Mouse (Mus musculus) left cerebral cortex, adult 18-20 months (tissue): ENCODE results near the gene Teddm1b. TPM values are rescaled to one million over a fixed set of nuclear protein-coding genes. Genes with fewer than 3 reads are reported as not detected.

Source experiments
- DNase-seq, 2 experiments: peaks; one replicate each; pipeline ENCODE4 v3.0.0; 2021 to 2022; ENCODE audit warnings: low spot score in 2 of 2, mixed read lengths in 1 of 2
- microRNA-seq, 2 experiments: library from miRNA; unstranded; fragments of <30 nt; microRNA quantifications; one replicate each; pipeline ENCODE4 v1.2.0; 2021
- total RNA-seq, 2 experiments: library from RNA; stranded (reverse); gene quantifications; 2 replicates each; pipeline ENCODE4 v1.2.3; 2021

The Teddm1b gene
- total RNA-seq, 2 experiments from 2014 or later: not detected

DNA sequence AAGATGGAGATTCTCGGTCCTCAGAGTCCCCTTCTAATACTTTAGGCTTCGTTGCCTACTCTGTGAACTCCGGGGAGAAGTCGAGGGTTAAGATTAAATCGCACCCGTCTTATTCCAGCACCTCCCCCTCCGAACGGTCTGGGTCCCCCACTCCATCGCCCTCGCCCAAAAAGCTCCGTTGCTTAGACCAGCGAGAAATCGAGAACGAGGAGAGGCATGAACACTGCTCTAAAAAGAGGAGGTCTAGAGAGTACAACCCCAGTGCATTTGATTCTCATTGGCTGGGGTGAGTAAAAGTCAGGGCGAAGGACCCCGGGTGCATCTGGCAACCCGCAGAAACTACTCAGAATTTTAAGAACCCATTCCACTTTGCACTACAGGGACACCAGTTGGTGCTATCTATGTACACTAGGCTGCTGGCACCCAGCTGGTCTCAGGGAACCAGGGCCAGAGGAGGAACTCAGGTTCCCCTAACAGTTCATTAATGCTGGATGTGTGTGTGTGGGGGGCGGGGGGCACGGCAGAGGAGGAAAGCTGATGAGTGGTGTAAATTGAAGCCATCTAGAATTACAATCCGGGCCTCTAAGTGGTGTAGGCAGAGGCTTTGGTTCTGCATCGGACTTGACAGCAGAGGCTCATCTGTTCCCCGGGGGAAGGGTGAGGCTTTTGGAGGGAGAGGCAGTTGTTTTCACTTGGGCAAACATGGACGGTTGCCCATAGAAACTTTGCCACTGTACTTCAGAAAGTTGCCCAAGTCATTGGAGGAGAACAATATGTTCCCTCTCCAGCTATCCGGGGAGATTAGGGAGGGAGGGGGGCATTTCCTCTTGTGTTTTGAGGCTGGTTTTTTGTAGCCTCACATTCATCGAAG lies 26.9 kb downstream of the Teddm1b start:
- no peak for DNase-seq

DNA sequence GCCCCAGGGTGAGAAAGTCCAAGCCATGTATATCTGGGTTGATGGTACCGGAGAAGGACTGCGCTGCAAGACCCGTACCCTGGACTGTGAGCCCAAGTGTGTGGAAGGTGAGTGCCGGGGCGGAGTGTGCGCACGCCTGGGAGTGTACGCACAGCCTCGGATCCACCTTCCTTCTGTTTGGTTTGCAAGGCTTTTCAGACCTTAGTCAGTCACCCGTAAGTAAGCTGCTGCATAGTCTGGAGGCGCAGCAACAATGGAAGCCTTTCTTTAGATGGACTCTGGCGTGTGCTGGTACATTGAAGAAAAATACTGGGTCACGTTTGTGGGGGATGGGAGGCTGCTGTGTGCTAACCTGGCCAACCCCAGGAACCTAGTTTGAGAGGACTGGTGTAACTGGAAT lies 28.9 kb downstream of the Teddm1b start:
- no peak for DNase-seq

DNA sequence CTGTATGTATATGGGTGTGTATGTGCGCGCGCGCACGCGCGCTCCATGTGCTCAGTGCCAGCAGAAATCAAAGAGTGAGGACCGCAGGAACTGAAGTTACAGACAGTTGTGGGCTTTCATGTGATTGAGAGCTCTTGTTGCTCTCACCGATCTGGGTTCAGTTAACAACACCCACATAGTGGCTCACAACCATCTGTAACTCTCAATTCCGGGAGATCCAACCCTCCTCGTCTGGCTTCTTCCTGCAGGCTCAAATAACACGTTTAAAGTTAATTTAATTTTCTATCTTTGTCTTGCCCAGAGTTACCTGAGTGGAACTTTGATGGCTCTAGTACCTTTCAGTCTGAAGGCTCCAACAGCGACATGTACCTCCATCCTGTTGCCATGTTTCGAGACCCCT lies 30.1 kb downstream of the Teddm1b start:
- DNase-seq: no peak

DNA sequence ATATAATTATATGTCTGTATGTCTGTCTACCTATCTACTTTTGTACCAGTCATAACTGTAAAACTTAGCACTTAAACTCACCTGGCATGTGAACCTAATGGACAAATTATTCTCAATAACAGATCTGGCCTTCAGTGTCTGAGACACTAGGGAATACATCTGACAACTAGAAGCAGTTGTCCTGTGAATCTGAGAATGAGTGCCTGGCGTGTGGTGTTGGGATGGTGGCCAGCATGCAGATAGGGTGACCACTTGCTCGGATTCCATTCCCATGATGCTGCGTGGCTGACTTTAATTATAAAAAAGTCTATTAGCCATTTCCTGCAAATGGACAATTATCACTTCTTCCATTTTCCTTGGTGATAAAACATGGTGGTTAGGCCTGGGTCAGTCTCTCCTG lies 31.7 kb downstream of the Teddm1b start:
- no peak for DNase-seq

DNA sequence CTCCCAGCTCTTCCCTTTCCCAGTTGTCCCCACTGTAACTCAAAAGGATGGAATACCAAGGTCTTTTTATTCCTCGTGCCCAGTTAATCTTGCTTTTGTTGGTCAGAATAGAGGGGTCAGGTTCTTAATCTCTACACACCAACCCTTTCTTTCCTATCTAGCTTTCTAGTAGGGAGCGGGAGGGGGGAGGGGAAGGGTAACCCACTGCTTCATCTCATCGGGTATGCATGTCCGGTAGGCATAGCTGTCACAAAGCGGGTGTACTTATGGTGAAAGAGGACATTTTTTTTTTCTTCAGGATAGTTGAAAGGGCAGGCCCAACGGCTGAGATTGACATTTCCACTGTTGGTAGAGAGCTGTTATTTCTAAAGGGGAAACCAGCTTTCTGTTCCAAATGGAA lies 34.1 kb downstream of the Teddm1b start:
- DNase-seq: no peak

DNA sequence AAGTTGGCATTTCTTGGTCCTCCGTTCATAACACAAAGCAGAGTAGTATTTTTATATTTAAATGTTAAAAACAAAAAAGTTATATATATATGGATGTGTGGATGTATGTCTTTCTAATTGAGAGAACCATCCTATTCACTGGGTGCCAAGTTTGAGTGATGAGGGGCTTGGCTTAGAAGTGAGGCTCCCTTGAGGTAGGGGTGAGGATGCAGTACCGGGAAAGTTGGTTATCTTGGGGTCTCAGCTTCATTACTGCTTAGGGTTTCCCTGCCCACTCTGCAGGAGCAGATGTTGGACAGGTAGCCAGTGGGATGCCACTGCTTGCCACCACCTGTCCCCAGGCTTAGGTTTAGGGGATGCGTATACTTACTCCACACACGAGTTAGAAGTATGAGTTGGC lies 34.6 kb downstream of the Teddm1b start:
- no peak for DNase-seq

DNA sequence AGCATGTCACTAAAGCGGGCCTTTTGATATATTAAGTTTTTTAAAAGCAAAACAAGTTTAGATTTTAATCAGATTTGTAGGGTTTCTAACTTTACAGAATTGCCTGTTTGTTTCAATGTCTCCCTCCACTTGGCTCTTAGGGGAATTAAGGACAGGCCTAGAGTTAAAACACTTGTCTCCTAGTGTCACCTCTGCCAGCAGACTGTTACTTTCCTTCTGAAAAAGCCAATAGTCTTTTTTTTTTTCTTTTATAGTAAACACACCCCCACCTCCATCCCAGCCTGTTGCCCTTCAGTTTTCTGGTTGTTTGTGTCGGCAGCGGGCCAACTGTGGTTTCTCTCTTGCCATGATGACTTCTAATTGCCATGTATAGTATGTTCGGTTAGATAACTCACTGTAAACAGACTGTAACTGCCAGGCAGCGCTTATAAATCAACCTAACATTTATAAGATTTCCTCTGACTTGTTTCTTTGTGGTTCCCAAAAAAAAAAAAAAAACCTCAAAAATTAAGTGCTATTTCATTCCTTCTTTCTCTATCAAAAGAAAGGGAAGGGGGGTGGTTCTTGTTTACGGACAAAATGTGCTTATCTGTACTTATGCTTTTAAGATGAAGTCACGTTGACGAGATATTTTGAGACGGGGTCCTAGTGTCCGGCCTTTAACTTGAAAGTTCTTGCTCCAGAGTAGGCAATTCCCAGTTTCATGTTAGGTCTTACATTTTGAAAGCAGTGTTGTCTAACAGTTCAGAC lies 35.2 kb downstream of the Teddm1b start:
- DNase-seq: no peak

DNA sequence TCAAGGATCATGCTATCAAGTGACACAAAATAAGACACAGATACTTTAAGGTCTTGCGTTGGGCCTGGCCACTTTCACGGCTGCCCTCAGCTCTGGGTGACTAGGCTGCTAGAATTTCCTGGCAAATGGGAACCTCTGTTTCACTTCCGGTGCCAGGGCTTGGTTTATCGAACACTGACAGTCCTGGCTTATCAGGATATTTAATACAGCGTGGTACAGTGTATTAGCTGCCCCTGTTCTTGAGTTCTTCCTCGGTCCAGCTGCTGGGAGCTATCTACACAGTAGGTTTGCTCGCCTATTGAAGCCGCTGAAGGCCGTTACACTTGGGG lies 35.8 kb downstream of the Teddm1b start:
- DNase-seq: no peak

DNA sequence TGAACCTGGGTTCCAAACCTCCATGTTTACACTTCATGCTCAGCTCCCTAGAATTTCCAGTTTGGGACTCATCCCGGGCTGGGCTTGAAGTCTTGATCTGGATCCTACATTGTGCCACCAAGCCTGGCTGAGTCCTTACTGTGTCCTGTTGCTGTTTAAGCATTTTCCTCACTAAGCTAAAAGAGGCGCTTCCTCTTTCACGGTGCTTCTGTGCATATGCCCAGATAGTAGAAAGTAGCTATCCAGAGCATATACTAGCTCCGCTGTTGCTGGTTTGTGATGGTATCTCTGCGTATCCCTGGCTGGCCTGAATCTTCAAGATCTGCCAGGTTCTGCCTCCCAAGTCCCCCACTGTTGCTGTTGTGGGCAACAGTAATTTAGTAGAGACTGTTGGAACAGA lies 36.3 kb downstream of the Teddm1b start:
- DNase-seq: no peak

DNA sequence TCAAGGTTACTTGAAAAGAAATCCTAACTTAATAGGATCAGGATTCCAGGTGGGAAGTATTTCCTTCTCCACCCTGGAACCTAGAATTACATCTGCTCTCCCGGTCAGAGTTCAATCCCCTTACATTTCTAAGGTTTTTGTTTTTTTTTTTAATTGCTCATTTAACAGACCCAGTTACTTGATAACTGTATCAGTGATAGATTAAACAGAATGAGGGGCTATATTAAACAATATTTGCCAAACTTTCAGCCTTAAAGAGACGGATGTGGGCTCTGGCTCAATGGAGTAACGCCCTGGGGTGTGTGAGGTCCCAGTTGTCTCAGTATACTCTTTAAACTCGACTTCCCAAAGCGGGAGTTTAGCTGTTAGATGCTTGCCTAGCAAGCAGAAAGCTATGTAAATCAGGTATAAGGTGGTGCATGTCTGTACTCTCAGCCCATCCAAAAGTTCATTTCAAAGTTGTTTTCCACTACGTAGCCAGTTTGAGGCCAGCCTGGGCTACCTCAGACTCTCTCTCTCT lies 37.2 kb downstream of the Teddm1b start:
- DNase-seq: no peak

DNA sequence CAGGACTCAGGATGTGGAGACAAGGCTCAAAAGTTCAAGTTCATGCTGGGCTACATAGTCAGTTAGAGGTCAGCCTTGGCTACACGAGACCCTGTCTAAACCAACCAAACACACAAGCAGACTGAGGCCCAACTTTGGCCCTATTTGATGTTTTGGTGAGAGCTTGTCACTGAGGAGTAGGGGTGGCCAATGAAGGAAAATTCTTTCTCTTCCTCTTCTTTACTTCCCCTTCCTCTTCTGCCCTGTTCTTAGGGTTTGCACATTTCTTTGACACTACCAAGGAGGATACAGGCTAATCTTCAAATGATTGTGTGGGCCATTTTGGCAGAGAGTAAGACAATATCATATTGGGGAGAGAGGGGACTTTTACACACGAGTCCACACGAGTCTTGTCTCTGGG lies 39.7 kb downstream of the Teddm1b start:
- no peak for DNase-seq

DNA sequence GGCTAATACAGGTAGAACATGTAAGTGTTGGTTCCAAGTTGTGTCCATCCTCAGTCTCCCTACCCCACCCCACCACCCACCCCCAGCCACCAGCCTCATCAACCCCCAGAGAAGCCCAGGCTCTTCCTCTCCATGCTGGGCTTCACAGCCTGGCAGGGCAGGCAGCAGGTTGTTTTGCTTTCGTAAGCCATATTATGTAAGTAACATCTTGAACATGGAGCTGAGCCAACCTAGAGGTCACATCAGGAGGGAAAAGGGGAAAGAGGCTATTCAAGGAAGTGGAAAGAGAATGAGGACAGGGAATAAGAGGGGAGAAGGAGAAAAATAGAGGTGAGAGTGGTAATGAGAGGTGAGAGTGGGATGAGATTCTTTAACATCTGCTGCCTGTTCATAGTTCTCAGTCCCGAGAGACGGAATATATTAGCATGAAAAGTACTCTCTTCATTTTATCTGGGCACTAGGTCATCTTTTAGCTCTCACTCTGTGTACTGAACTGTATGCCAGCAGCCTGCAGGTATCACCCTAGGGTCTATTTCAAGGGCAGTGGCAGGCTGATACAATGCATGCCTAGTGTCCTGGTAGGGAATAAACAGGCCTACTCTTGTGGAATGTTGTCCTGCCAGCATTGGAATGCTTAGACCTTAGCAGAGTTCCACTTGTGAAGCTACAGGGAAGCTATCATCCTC lies 44.5 kb downstream of the Teddm1b start:
- DNase-seq: no peak

DNA sequence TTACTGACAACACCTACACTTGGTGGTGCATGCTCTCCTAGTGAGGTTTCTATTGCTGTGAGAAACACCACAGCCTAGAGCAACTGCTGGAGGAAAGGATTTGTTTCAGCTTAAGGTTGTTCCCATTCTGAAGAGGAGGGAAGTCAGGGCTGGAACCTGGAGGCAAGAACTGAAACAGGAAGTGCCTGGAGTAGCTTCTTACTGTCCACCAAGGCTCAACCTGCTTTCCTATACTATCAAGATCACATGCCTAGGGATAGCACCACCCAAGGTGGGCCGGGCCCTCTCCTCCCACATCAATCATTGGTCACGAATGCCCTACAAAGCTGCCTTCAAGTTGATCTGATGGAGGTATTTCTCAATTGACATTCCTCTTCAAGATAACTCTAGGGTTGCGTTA lies 47.5 kb downstream of the Teddm1b start:
- no peak for DNase-seq

DNA sequence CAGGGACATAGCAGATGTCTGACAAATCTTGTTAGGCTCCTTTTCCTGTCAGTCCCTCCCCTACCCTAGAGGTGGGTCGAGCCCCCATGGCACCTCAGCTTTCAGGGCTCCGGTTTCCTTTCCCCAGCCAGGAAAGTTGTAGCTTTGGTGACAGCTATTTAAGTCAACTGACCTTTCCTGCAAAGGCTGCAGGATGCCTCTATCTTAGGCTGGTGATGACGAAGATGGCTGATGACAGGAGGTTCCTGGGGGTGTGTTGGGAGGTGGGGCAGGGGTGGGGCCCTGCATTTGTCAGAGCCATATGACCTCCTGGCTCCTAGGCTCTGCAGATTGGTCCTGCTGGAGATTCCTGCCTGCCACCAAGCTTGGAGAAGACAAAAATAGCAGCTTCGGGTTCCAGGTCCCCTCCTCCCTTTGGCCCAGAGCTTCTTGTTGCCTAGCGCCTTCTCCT lies 48.5 kb downstream of the Teddm1b start:
- DNase-seq: no peak

DNA sequence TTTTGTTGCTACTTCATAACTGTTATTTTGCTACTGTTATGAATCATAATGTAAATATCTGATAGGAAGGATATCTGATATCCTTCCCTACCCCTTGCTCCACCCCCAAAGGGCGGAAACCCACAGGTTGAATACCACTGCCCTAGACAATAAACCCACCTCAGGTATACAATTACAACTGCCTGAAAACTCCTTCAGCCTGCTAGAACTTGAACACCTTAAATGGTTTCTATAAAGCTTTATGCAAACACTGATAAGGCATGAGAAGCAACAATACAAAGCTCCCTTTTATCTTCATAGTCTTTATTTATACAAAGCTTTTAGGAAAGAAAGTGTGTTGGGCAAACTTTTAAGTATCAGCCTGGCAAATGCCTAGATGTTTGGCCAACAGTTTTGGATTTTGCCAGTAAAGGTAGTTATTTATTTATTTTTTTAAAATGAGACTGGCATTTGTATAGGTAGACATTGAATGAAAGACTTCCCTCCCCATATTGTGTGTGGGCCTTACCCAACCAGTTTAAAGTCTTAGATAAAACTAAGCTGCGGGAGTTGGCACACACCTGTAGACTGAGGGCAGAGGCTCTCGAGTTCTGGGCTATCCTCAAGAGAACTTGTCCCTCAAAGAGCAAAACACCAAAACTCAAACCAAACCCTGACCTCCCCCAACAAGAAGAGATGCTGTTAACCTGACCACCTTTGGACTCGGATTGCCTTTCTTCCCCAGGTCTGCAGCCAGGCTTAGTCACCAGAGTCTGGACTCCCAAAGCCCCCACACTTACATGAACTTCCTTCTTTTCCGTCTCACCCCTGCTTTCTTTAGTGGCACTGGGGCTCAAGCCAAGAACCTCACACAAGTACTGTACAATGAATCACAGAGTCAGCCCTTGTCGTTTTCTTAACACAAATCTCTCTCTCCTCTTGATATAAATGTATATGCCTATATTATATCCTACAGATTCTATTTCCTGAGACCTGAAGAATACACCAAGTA lies 50.5 kb downstream of the Teddm1b start:
- no peak for DNase-seq

Small RNA genes within 50 kb of the gene (microRNA-seq; reads per million reads assigned to microRNA genes)
- gene Mir8114: 23.9 to 29.0 reads per million in 2 experiments

Other genes with a start within 250 kb of the Teddm1b start
- 10 to 100 TPM; 60.4 to 61.1 TPM for gene Rgs8, start 221.3 kb upstream of the Teddm1b start, total RNA-seq
- 10 to 100 TPM; 10.3 to 12.6 TPM for gene Rgs16, start 134.0 kb upstream of the Teddm1b start, total RNA-seq
- gene Rnasel, start 124.9 kb upstream of the Teddm1b start, total RNA-seq: 10 to 100 TPM; 11.7 to 13.4 TPM
- gene Rgsl1, start 30.2 kb upstream of the Teddm1b start, total RNA-seq: 1 to 10 TPM; 1.7 to 1.9 TPM
- not detected for gene Teddm1a, start 17.4 kb downstream of the Teddm1b start, total RNA-seq
- gene Glul, start 25.6 kb downstream of the Teddm1b start, total RNA-seq: 1,000 to 10,000 TPM; 1,798 to 1,811 TPM
- gene Teddm2, start 25.9 kb downstream of the Teddm1b start, total RNA-seq: 1 to 10 TPM; 3.3 to 3.4 TPM